Mouse (Mus musculus): ENCODE measurements around the gene Kcnk12. TPM values are rescaled to one million over a fixed set of nuclear protein-coding genes. Genes with fewer than 3 reads are reported as not detected.

Gene Kcnk12
- polyA plus RNA-seq, 1 experiment from 2014 or later: not detected

DNA sequence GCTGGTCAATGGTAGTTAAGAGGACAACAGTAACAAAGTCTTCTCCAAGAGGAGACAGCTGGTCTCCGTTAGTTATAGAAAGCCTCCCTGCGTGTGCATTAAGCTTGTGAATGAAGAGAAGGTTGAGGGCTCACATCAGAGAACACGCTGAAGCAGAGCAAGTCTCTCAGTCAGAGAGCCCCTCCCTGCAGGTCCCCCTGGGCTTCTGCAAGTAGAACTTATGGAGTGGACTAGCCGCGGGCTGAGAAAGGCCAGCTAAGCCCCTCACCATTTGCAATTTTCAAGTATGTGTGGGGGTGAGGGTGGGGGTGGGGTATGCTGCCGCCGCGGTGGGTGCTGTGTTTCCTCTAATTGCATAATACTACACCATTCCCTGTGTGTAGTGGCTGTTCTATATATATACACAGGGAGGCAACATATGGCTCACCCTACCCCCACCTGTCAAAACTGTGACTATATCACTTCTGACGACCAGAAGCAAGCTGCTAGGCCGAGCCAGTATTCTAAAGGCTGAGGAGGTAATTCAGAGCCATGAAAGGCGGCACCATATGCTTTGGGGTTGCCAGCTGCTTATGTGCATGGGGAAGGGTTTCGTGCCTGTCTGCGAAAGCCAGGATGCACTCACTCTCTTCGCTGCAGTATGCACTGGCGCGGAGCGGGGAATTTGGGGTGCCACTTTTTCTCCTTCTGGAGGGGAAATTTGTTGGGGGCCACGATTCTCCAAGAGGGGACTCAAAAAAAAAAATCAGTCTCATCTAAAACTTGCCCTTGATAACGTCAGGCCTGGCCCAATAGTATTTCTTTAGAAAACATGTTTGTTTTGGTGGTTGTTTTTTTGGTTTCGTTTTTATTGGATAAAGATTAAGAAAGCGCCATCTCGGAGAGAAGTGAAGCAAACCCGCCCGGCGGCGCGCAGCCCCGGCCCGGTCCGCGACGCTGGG, 52.5 kb downstream of the Kcnk12 start:
- peak overlapping the region; percentile 57 for H3K4me3 ChIP-seq (ENCODE audit: low read length)
- H3K4me1 ChIP-seq (ENCODE audit: control insufficient read depth, insufficient read depth, low read length): peaks cover 3% of the 10 kb centered on the region; the same call in 1 of the 2 replicates
- no peaks in the 10 kb centered on the region for H3K36me3 ChIP-seq (ENCODE audit: control insufficient read depth, insufficient read depth)
- H3K27ac ChIP-seq (ENCODE audit: low read length): no peak overlapping the region
- 13% methylated on average over 32 of the region's 32 CpGs for WGBS
- H3K9ac ChIP-seq (ENCODE audit: low read length): peak overlapping the region; percentile 9
- peak overlapping the region; percentile 85 for H3K4me2 ChIP-seq (ENCODE audit: low read depth, low read length)
- H3K27me3 ChIP-seq (ENCODE audit: control insufficient read depth, insufficient read depth, low read length): peaks cover 44% of the 10 kb centered on the region
- no peak for ATAC-seq (replicated peaks; ENCODE audit: extremely low read depth, insufficient read depth, low FRiP score)
- H3K9me3 ChIP-seq (replicated peaks; ENCODE audit: control insufficient read depth, low read length): 0 out of 2 replicates have a peak, but pooled peaks cover 2% of the 10 kb centered on the region

DNA sequence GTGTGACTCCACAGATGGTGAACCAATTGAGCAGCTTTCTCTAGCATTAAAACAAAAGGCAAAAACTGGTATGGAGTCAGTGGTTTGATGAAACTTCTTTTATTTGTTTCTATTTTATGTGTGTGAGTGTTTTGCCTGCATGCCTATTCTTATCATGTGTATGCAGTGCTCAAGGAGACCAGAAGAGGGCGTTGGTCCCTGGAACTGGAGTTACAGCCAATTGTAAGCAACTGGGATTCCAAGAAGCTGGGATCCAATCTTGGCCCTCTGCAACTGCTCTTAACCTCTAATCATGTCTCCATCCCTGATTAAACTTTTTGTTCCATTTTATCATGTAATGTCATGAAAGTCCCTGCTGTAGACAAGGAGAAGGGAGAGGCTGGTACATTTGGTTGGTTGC, 58.0 kb downstream of the Kcnk12 start:
- Histone ChIP-seq H3K27ac (ENCODE audit: low read length) (no peak overlapping the region), H3K4me3 (ENCODE audit: low read length) (no peak overlapping the region), H3K4me1 (ENCODE audit: control insufficient read depth, insufficient read depth, low read length) (no peaks in the 10 kb centered on the region), H3K9ac (ENCODE audit: low read length) (no peak overlapping the region), H3K9me3 (replicated peaks; ENCODE audit: control insufficient read depth, low read length) (no peaks in the 10 kb centered on the region), H3K36me3 (ENCODE audit: control insufficient read depth, insufficient read depth) (no peaks in the 10 kb centered on the region), H3K4me2 (ENCODE audit: low read depth, low read length) (no peak overlapping the region), H3K27me3 (ENCODE audit: control insufficient read depth, insufficient read depth, low read length) (peaks cover 16% of the 10 kb centered on the region)
- no peak for ATAC-seq (replicated peaks; ENCODE audit: extremely low read depth, insufficient read depth, low FRiP score)
- WGBS: 25% methylated on average over 1 of the region's 1 CpGs

- no peaks in the 10 kb centered on the region for H3K36me3 ChIP-seq (ENCODE audit: control insufficient read depth, insufficient read depth)
- 70% methylated on average over 3 of the region's 3 CpGs for WGBS
- no peak overlapping the region for H3K4me2 ChIP-seq (ENCODE audit: low read depth, low read length)
- H3K9me3 ChIP-seq (replicated peaks; ENCODE audit: control insufficient read depth, low read length): no peaks in the 10 kb centered on the region
- ATAC-seq (replicated peaks; ENCODE audit: extremely low read depth, insufficient read depth, low FRiP score): no peak
- H3K27ac ChIP-seq (ENCODE audit: low read length): no peak overlapping the region
- H3K4me3 ChIP-seq (ENCODE audit: low read length): no peak overlapping the region
- H3K9ac ChIP-seq (ENCODE audit: low read length): no peak overlapping the region
- no peaks in the 10 kb centered on the region for H3K27me3 ChIP-seq (ENCODE audit: control insufficient read depth, insufficient read depth, low read length)
- no peaks in the 10 kb centered on the region for H3K4me1 ChIP-seq (ENCODE audit: control insufficient read depth, insufficient read depth, low read length)
Measured at GRCm38 (mm10) chr17:87737144-87737543, 60.6 kb downstream of the Kcnk12 start.

- no peaks in the 10 kb centered on the region for H3K27me3 ChIP-seq (ENCODE audit: control insufficient read depth, insufficient read depth, low read length)
- H3K4me2 ChIP-seq (ENCODE audit: low read depth, low read length): no peak overlapping the region
- H3K27ac ChIP-seq (ENCODE audit: low read length): no peak overlapping the region
- no peaks in the 10 kb centered on the region for H3K4me1 ChIP-seq (ENCODE audit: control insufficient read depth, insufficient read depth, low read length)
- H3K36me3 ChIP-seq (ENCODE audit: control insufficient read depth, insufficient read depth): no peaks in the 10 kb centered on the region
- ATAC-seq (replicated peaks; ENCODE audit: extremely low read depth, insufficient read depth, low FRiP score): no peak
- no peak overlapping the region for H3K4me3 ChIP-seq (ENCODE audit: low read length)
- WGBS: 85% methylated on average over 8 of the region's 8 CpGs
- no peak overlapping the region for H3K9ac ChIP-seq (ENCODE audit: low read length)
- H3K9me3 ChIP-seq (replicated peaks; ENCODE audit: control insufficient read depth, low read length): peaks cover 4% of the 10 kb centered on the region
Measured at GRCm38 (mm10) chr17:87734471-87734870, 63.3 kb downstream of the Kcnk12 start.

- H3K9me3 ChIP-seq (replicated peaks; ENCODE audit: control insufficient read depth, low read length): peaks cover 4% of the 10 kb centered on the region
- no peak overlapping the region for H3K4me2 ChIP-seq (ENCODE audit: low read depth, low read length)
- no peaks in the 10 kb centered on the region for H3K27me3 ChIP-seq (ENCODE audit: control insufficient read depth, insufficient read depth, low read length)
- no peak for ATAC-seq (replicated peaks; ENCODE audit: extremely low read depth, insufficient read depth, low FRiP score)
- WGBS: 73% methylated on average over 4 of the region's 4 CpGs
- H3K9ac ChIP-seq (ENCODE audit: low read length): no peak overlapping the region
- no peak overlapping the region for H3K27ac ChIP-seq (ENCODE audit: low read length)
- no peaks in the 10 kb centered on the region for H3K4me1 ChIP-seq (ENCODE audit: control insufficient read depth, insufficient read depth, low read length)
- no peak overlapping the region for H3K4me3 ChIP-seq (ENCODE audit: low read length)
- H3K36me3 ChIP-seq (ENCODE audit: control insufficient read depth, insufficient read depth): no peaks in the 10 kb centered on the region
Measured at GRCm38 (mm10) chr17:87731962-87732361, 65.8 kb downstream of the Kcnk12 start.

- Histone ChIP-seq H3K4me3 (ENCODE audit: low read length) (no peak overlapping the region), H3K27me3 (ENCODE audit: control insufficient read depth, insufficient read depth, low read length) (no peaks in the 10 kb centered on the region), H3K4me2 (ENCODE audit: low read depth, low read length) (no peak overlapping the region), H3K9me3 (replicated peaks; ENCODE audit: control insufficient read depth, low read length) (peaks cover 4% of the 10 kb centered on the region), H3K36me3 (ENCODE audit: control insufficient read depth, insufficient read depth) (peaks cover 27% of the 10 kb centered on the region), H3K9ac (ENCODE audit: low read length) (no peak overlapping the region), H3K4me1 (ENCODE audit: control insufficient read depth, insufficient read depth, low read length) (no peaks in the 10 kb centered on the region), H3K27ac (ENCODE audit: low read length) (no peak overlapping the region)
- 87% methylated on average over 12 of the region's 12 CpGs for WGBS
- no peak for ATAC-seq (replicated peaks; ENCODE audit: extremely low read depth, insufficient read depth, low FRiP score)
Measured at GRCm38 (mm10) chr17:87726489-87727356, 71.1 kb downstream of the Kcnk12 start.

- no peak overlapping the region for H3K27ac ChIP-seq (ENCODE audit: low read length)
- H3K9me3 ChIP-seq (replicated peaks; ENCODE audit: control insufficient read depth, low read length): peaks cover 3% of the 10 kb centered on the region
- H3K36me3 ChIP-seq (ENCODE audit: control insufficient read depth, insufficient read depth): peaks cover 33% of the 10 kb centered on the region
- H3K4me2 ChIP-seq (ENCODE audit: low read depth, low read length): no peak overlapping the region
- no peaks in the 10 kb centered on the region for H3K4me1 ChIP-seq (ENCODE audit: control insufficient read depth, insufficient read depth, low read length)
- ATAC-seq (replicated peaks; ENCODE audit: extremely low read depth, insufficient read depth, low FRiP score): no peak
- H3K4me3 ChIP-seq (ENCODE audit: low read length): no peak overlapping the region
- H3K9ac ChIP-seq (ENCODE audit: low read length): no peak overlapping the region
- WGBS: 89% methylated on average over 7 of the region's 7 CpGs
- H3K27me3 ChIP-seq (ENCODE audit: control insufficient read depth, insufficient read depth, low read length): no peaks in the 10 kb centered on the region
Measured at GRCm38 (mm10) chr17:87724727-87725126, 73.1 kb downstream of the Kcnk12 start.

DNA sequence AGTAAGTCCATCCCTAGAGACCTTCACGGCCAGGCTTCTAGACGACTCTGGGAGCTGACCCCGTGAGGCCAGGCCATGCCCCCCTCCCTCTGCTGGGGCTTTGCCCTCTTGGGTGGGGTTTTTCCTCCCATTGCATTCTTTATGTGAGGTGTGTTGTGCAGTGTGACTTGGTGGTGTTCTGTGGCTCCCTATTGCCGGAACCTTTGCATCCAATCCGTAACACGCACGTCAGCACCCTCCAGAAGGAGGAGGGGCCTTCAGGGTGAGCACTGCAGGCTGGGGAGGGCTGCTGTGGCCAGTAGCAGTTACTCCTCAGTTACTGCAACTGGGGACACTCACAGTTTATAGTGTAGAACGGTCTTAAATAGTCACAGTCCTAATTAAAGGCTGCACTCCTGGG, 97.7 kb downstream of the Kcnk12 start:
- H3K27ac ChIP-seq (ENCODE audit: low read length): no peak overlapping the region
- no peak overlapping the region for H3K9ac ChIP-seq (ENCODE audit: low read length)
- WGBS: 77% methylated on average over 8 of the region's 8 CpGs
- no peak overlapping the region for H3K4me2 ChIP-seq (ENCODE audit: low read depth, low read length)
- peaks cover 11% of the 10 kb centered on the region for H3K36me3 ChIP-seq (ENCODE audit: control insufficient read depth, insufficient read depth)
- H3K4me3 ChIP-seq (ENCODE audit: low read length): no peak overlapping the region
- no peak for ATAC-seq (replicated peaks; ENCODE audit: extremely low read depth, insufficient read depth, low FRiP score)
- H3K9me3 ChIP-seq (replicated peaks; ENCODE audit: control insufficient read depth, low read length): no peaks in the 10 kb centered on the region
- no peaks in the 10 kb centered on the region for H3K27me3 ChIP-seq (ENCODE audit: control insufficient read depth, insufficient read depth, low read length)
- H3K4me1 ChIP-seq (ENCODE audit: control insufficient read depth, insufficient read depth, low read length): no peaks in the 10 kb centered on the region

Data from heart, embryonic 16.5 days (tissue).